Mouse (Mus musculus) lung, embryonic 16.5 days (tissue): Measurements from ENCODE around the gene Gm49380. TPM values are rescaled to one million over a fixed set of nuclear protein-coding genes. Genes with fewer than 3 reads are reported as not detected.
A peak's percentile ranks its signal among the peaks of the same experiment; 100 is the strongest.

Source experiments
- ATAC-seq: fragments of 200-750 bp; cut with Nextera tagmentation; 2 replicates; pipeline ENCODE4 v1.8.0; 2017; ENCODE audit warnings: low read depth, mild to moderate bottlenecking, moderate library complexity
- H3K27ac ChIP-seq: fragments of 300-500 bp; sonication (generic); 2 replicates; pipeline ENCODE4 v1.5.1; 2014; ENCODE audit warnings: mild to moderate bottlenecking, control low read depth, low read length
- H3K27me3 ChIP-seq: fragments of 300-500 bp; sonication (generic); 2 replicates; pipeline ENCODE4 v1.6.1; 2014; ENCODE audit warnings: low read depth, low read length, mixed read lengths; ENCODE audit not compliant: control insufficient read depth, insufficient read depth
- H3K36me3 ChIP-seq: fragments of 300-500 bp; sonication (generic); 2 replicates; pipeline ENCODE4 v1.6.1; 2014; ENCODE audit warnings: low read length; ENCODE audit not compliant: control insufficient read depth, insufficient read depth
- H3K4me1 ChIP-seq: fragments of 300-500 bp; sonication (generic); replicated peaks from 2 replicates; pipeline ENCODE4 v1.6.1; 2014; ENCODE audit warnings: low read length, mixed read lengths; ENCODE audit not compliant: control insufficient read depth, insufficient read depth
- H3K4me2 ChIP-seq: fragments of 300-500 bp; sonication (generic); 2 replicates; pipeline ENCODE4 v1.6.1; 2014; ENCODE audit warnings: low read depth, low read length, control low read depth
- H3K4me3 ChIP-seq: fragments of 300-500 bp; sonication (generic); 2 replicates; pipeline ENCODE4 v1.5.1; 2014; ENCODE audit warnings: mild to moderate bottlenecking, low read length, control low read depth
- H3K9ac ChIP-seq: fragments of 300-500 bp; sonication (generic); 2 replicates; pipeline ENCODE4 v1.6.1; 2014; ENCODE audit warnings: low read length, control low read depth
- H3K9me3 ChIP-seq: fragments of 300-500 bp; sonication (generic); 2 replicates; pipeline ENCODE4 v1.6.1; 2016; ENCODE audit warnings: low read length; ENCODE audit not compliant: control insufficient read depth
- WGBS: fragments of 180-500 bp; shearing (Covaris S2); extraction: QIAGEN DNeasy Blood & Tissue Kit; methylation state at CpG from one replicate; pipeline ENCODE4 v1.1.7; 2014; 5-methylcytosine and 5-hydroxymethylcytosine counted together
- polyA plus RNA-seq: library from polyadenylated mRNA; unstranded; fragments of >200 nt; fragmentation: Nextera tagmentation; extraction: Ambion mirVana; gene quantifications from 2 replicates; pipeline ENCODE4 v1.2.1, GENCODE M21; 2015

The Gm49380 gene
- polyA plus RNA-seq, 1 experiment from 2014 or later: 0.14 TPM

DNA sequence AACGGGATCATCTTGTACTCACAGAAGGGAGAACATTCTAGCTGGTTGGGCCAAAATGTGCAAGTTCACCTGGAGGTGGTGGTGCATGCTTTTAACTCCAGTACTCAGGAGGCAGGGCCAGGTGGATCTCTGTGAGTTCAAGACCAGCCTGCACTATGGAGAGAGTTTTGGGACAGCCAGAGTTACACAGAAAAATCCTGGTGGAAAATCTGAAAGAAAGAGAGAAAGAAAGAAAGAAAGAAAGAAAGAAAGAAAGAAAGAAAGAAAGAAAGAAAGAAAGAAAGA, 71.0 kb downstream of the Gm49380 start:
- Histone ChIP-seq H3K27ac (no peak overlapping the region), H3K9ac (no peak overlapping the region), H3K4me2 (no peak overlapping the region), H3K4me1 (peaks cover 5% of the 10 kb centered on the region), H3K27me3 (peaks cover 39% of the 10 kb centered on the region), H3K36me3 (no peaks in the 10 kb centered on the region), H3K4me3 (no peak overlapping the region), H3K9me3 (no peaks in the 10 kb centered on the region)
- no peak for ATAC-seq
- WGBS: 71% methylated on average over 1 of the region's 1 CpGs

DNA sequence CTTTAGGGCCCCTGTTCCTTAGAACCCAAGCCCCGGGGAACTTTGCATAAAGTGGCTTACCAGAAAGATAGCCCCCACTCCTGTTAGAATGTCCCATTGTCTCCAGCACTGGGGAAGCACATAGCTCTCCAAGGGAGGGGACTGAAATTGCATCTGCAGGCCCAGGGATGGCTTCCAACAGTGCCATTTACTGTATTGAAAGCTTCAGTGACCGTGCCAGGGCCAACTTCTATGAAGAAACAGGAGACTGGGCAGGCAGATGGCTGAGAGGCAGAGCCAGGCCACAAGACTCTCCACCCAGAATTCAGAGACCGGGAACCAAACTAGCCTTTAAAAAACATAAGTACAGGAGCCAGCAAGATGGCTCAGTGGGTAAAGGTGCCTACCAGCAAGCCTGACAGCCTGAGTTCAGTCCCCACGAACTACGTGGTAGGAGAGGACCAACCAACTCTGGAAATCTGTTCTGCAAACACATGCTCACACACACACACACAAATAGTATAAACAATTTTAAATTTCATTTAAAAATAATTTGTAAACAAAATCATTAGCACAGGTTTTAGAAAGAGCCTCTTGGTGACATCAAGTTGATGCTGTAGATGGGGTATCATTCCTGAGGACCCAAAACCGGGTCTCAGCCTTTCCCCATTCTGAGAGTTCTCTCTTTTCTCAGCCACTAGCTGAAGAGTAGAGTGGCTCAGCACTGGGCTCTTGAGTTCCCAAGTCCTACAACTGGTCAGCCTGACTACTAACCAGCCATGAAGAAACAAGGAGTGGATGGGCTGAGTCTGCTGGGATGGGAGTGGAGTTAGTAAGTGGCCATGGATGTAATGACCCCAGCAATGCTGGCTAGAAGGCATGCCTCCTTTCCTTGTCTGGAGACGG, 71.5 kb downstream of the Gm49380 start:
- Histone ChIP-seq H3K4me1 (peaks cover 5% of the 10 kb centered on the region), H3K27me3 (peaks cover 36% of the 10 kb centered on the region), H3K27ac (no peak overlapping the region), H3K4me2 (no peak overlapping the region), H3K4me3 (no peak overlapping the region), H3K36me3 (no peaks in the 10 kb centered on the region), H3K9ac (no peak overlapping the region), H3K9me3 (no peaks in the 10 kb centered on the region)
- ATAC-seq: no peak
- 65% methylated on average over 7 of the region's 7 CpGs for WGBS

DNA sequence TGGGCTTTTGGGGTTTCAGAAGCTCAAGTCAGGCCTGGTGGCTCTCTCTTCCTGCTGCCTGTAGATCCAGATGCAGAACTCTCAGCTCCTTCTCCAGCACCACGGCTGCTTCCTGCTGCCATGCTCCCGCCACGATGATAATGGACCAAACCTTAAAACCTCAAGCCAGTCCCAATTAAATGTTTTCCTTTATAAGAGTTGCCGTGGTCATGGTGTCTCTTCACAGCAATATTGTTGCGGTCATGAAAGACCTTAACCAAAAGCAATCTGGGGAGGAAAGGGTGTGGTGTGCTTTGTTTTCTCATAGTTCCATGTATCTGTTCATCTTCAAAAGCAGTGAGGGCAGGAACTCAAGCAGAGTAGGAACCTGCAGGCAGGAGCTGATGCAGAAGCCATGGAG, 76.2 kb downstream of the Gm49380 start:
- H3K9ac ChIP-seq: no peak overlapping the region
- H3K4me3 ChIP-seq: no peak overlapping the region
- no peak overlapping the region for H3K4me2 ChIP-seq
- peaks cover 6% of the 10 kb centered on the region; the same call in 1 of the 2 replicates for H3K27me3 ChIP-seq
- 92% methylated on average over 5 of the region's 5 CpGs for WGBS
- no peak for ATAC-seq
- H3K27ac ChIP-seq: no peak overlapping the region
- H3K36me3 ChIP-seq: no peaks in the 10 kb centered on the region
- no peaks in the 10 kb centered on the region for H3K9me3 ChIP-seq
- no peaks in the 10 kb centered on the region for H3K4me1 ChIP-seq

DNA sequence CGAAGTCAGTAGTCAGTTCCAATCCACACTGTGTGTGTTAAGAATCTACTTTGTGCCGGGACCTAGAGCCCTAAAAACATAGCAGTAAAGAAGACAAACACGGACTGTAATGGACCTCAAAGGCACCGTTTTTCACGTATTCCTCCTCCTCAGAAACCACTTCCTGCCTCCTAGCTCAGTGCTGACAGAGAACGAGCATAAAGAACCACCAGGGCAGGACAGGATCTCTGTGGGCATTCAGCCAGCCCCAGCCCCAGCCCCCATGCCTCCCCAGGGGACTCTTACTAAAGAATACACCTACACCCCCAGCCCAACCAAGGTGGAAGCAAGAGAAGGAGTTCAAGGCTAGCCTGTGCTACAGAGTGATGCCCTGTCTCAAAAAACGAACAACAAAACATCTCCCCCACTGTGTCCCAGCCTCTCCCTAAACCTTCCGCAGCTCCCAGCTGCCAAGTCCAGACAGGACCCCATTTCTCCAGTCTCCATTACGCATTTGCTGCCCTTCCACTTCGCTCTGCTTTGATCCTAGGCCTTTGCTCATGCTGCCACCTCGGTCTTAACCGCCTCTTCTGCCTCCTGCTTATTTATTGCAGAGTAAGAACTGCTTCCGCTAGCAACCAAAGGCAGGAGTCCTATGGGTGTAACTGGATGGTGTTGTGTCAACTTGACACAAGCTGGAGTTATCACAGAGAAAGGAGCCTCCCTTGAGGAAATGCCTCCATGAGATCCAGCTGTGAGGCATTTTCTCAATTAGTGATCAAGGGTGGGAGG, 79.2 kb downstream of the Gm49380 start:
- Histone ChIP-seq H3K4me3 (no peak overlapping the region), H3K36me3 (no peaks in the 10 kb centered on the region), H3K27ac (no peak overlapping the region), H3K9ac (no peak overlapping the region), H3K9me3 (no peaks in the 10 kb centered on the region), H3K4me1 (no peaks in the 10 kb centered on the region), H3K4me2 (no peak overlapping the region), H3K27me3 (no peaks in the 10 kb centered on the region)
- 51% methylated on average over 13 of the region's 13 CpGs for WGBS
- no peak for ATAC-seq

DNA sequence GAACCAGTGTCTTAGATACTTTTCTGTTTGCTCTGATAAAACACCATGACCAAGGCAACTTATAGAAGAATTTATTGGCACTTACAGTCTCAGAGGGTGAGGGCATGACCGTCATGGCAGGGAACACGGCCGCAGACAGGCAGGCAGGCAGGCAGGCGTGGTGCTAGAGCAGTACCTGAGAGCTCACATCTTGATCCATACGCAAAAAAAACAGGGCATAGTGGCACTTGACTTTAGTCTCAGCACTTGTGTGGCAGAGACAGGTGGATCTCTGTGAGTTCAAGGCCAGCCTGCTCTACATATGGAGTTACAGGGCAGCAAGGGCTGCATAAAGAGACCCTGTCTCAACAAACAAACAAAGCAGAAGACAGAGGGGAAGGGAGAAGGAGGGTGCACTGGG, 80.0 kb downstream of the Gm49380 start:
- H3K4me1 ChIP-seq: no peaks in the 10 kb centered on the region
- H3K9ac ChIP-seq: no peak overlapping the region
- WGBS: 80% methylated on average over 5 of the region's 5 CpGs
- no peak overlapping the region for H3K4me3 ChIP-seq
- no peak overlapping the region for H3K27ac ChIP-seq
- no peak for ATAC-seq
- no peak overlapping the region for H3K4me2 ChIP-seq
- no peaks in the 10 kb centered on the region for H3K27me3 ChIP-seq
- no peaks in the 10 kb centered on the region for H3K36me3 ChIP-seq
- H3K9me3 ChIP-seq: no peaks in the 10 kb centered on the region

DNA sequence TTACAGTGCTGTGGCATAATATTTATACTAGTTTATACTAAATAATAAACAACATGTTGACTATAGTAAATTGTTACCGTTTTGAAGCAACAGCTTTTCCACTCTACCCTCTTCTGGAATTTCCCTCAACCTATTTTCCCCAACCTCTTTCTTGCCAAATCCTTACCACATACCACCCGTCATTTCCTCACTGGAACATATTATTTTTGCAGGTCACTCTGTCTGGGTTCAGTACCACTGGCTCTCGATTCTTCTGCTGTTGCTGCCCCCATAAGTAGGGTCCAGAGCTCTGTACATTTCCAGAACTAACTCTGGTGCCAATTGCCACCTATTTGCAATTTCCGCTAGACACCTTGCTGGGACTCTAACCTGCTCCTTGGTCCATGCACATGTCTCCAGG, 81.4 kb downstream of the Gm49380 start:
- Histone ChIP-seq H3K9me3 (no peaks in the 10 kb centered on the region), H3K27ac (no peak overlapping the region), H3K36me3 (no peaks in the 10 kb centered on the region), H3K4me3 (no peak overlapping the region), H3K4me2 (no peak overlapping the region), H3K9ac (no peak overlapping the region), H3K4me1 (no peaks in the 10 kb centered on the region), H3K27me3 (no peaks in the 10 kb centered on the region)
- 60% methylated on average over 4 of the region's 4 CpGs for WGBS
- ATAC-seq: no peak

DNA sequence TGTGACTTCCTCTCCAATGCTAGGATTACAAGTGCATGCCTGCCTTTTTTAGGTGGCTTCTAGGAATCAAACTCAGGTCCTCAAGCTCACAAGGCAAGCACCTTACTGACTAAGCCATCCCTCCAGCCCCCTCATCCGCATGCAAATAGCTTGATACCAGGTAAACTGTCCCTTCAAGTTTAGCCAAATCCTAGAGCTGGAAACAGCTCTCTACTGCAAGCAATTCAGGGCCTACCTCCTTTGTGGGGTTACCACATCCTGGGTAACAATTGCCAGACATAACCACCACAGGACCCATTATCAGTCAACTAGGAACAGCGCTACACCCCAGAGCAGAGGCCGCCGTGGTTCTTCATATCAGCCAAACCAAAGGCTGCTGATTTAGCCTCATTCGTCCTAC, 82.2 kb downstream of the Gm49380 start:
- no peak overlapping the region for H3K4me2 ChIP-seq
- no peak overlapping the region for H3K27ac ChIP-seq
- H3K27me3 ChIP-seq: no peaks in the 10 kb centered on the region
- WGBS: 78% methylated on average over 5 of the region's 5 CpGs
- no peak overlapping the region for H3K4me3 ChIP-seq
- H3K36me3 ChIP-seq: no peaks in the 10 kb centered on the region
- H3K9ac ChIP-seq: no peak overlapping the region
- no peaks in the 10 kb centered on the region for H3K9me3 ChIP-seq
- ATAC-seq: no peak
- H3K4me1 ChIP-seq: no peaks in the 10 kb centered on the region

DNA sequence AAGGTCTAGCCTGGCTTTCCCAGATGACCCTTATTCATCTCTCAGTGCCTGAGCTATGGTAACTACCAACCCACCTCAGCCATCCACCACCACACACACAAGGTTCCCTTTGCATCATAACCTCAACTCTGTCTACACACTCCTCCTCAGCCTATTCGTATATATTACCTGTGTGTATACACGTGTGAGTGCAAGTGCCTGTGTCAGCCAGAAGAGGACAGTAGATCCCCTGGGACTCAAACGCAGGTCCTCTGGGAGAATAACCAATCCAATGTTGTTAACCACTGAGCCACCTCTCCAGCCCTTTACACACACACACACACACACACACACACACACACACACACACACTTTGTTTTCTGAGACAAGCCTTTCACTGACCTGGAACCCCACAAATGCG, 82.7 kb downstream of the Gm49380 start:
- Histone ChIP-seq H3K27ac (no peak overlapping the region), H3K4me2 (no peak overlapping the region), H3K4me1 (no peaks in the 10 kb centered on the region), H3K4me3 (no peak overlapping the region), H3K9ac (no peak overlapping the region), H3K36me3 (no peaks in the 10 kb centered on the region), H3K9me3 (no peaks in the 10 kb centered on the region), H3K27me3 (no peaks in the 10 kb centered on the region)
- WGBS: 88% methylated on average over 4 of the region's 4 CpGs
- ATAC-seq: no peak

DNA sequence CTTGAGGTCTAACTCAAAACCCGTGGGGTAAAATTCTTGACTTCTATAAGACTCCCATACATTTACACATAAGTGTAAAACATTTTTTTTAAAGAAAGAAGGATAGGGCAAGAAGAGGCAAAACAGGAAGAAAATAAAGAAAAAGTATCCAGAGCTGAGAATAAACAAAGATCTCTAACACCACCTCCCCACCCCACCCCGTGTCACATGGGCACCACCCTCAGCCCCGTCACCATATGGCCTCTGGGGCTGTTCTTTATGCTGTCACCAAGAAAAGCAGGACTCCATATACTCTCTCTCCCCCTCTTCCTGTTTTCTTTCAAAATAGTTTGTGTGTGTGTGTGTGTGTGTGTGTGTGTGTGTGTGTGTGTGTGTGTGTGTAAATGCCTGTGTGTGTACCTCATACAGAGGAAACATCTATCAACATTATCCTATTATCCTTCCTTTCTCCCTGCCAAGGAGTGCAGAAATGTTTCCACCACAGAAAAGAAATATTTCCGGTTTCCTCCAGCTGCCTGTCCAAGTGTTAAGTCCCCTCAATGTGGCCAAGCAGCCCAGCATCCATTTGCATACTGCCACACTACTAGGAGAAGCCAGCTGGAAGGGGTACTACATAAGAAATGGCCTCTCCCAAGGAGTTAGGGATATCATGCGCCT, 83.6 kb downstream of the Gm49380 start:
- Histone ChIP-seq H3K4me1 (no peaks in the 10 kb centered on the region), H3K27me3 (no peaks in the 10 kb centered on the region), H3K9ac (no peak overlapping the region), H3K27ac (no peak overlapping the region), H3K4me2 (no peak overlapping the region), H3K9me3 (no peaks in the 10 kb centered on the region), H3K4me3 (no peak overlapping the region), H3K36me3 (no peaks in the 10 kb centered on the region)
- WGBS: 39% methylated on average over 5 of the region's 5 CpGs
- peak; percentile 23; the same call in 1 of the 2 replicates for ATAC-seq
